Mouse (Mus musculus): ENCODE data around the gene Pitpnc1. TPM values are rescaled to one million over a fixed set of nuclear protein-coding genes. Genes with fewer than 3 reads are reported as not detected.

Gene Pitpnc1
- polyA plus RNA-seq, 1 experiment from 2014 or later, result 5.0 TPM

GRCm38 (mm10) chr11:107465969-107466368 is 4.5 kb downstream of the Pitpnc1 start:
- Histone ChIP-seq H3K4me1 (replicated peaks; ENCODE audit: control insufficient read depth, insufficient read depth) (no peaks in the 10 kb centered on the region), H3K9me3 (ENCODE audit: control insufficient read depth, low read length) (no peaks in the 10 kb centered on the region), H3K27ac (replicated peaks) (no peak overlapping the region), H3K36me3 (ENCODE audit: control insufficient read depth, insufficient read depth, low read length) (no peaks in the 10 kb centered on the region), H3K9ac (ENCODE audit: low read length) (no peak overlapping the region), H3K4me3 (ENCODE audit: low read depth, low read length) (no peak overlapping the region), H3K27me3 (ENCODE audit: control insufficient read depth, insufficient read depth, low read length) (no peaks in the 10 kb centered on the region), H3K4me2 (replicated peaks; ENCODE audit: low read depth) (no peak overlapping the region)
- 36% methylated on average over 1 of the region's 1 CpGs for WGBS
- no peak for ATAC-seq (ENCODE audit: low FRiP score, low TSS enrichment)
- no peak for DNase-seq (ENCODE audit: low spot score)
- no peak for TF ChIP-seq CTCF (IDR thresholded peaks at IDR 0.05; ENCODE audit: low read depth)

- no peak overlapping the region for H3K4me3 ChIP-seq (ENCODE audit: low read depth, low read length)
- no peak overlapping the region for H3K27ac ChIP-seq (replicated peaks)
- H3K27me3 ChIP-seq (ENCODE audit: control insufficient read depth, insufficient read depth, low read length), result no peaks in the 10 kb centered on the region
- H3K36me3 ChIP-seq (ENCODE audit: control insufficient read depth, insufficient read depth, low read length), result no peaks in the 10 kb centered on the region
- no peak overlapping the region for H3K9ac ChIP-seq (ENCODE audit: low read length)
- no peaks in the 10 kb centered on the region for H3K9me3 ChIP-seq (ENCODE audit: control insufficient read depth, low read length)
- H3K4me2 ChIP-seq (replicated peaks; ENCODE audit: low read depth), result no peak overlapping the region
- DNase-seq (ENCODE audit: low spot score), result no peak
- 86% methylated on average over 4 of the region's 4 CpGs for WGBS
- ATAC-seq (ENCODE audit: low FRiP score, low TSS enrichment), result no peak
- TF ChIP-seq EP300 (optimal IDR thresholded peaks at IDR 0.05) (no peak), CTCF (IDR thresholded peaks at IDR 0.05; ENCODE audit: low read depth) (0 out of 2 replicates have a peak, but pooled peaks have one; percentile 2)
- H3K4me1 ChIP-seq (replicated peaks; ENCODE audit: control insufficient read depth, insufficient read depth), result no peaks in the 10 kb centered on the region
These were observed 5.5 kb downstream of the Pitpnc1 start for GRCm38 (mm10) chr11:107465041-107465440.

- no peak for TF ChIP-seq EP300 (optimal IDR thresholded peaks at IDR 0.05)
- TF ChIP-seq CTCF (IDR thresholded peaks at IDR 0.05; ENCODE audit: low read depth), result no peak
- H3K27ac ChIP-seq (replicated peaks), result no peak overlapping the region
- no peaks in the 10 kb centered on the region for H3K27me3 ChIP-seq (ENCODE audit: control insufficient read depth, insufficient read depth, low read length)
- no peaks in the 10 kb centered on the region for H3K4me1 ChIP-seq (replicated peaks; ENCODE audit: control insufficient read depth, insufficient read depth)
- ATAC-seq (ENCODE audit: low FRiP score, low TSS enrichment) (no peak), DNase-seq (ENCODE audit: low spot score) (no peak)
- H3K36me3 ChIP-seq (ENCODE audit: control insufficient read depth, insufficient read depth, low read length), result no peaks in the 10 kb centered on the region
- no peak overlapping the region for H3K9ac ChIP-seq (ENCODE audit: low read length)
- H3K4me3 ChIP-seq (ENCODE audit: low read depth, low read length), result no peak overlapping the region
- H3K4me2 ChIP-seq (replicated peaks; ENCODE audit: low read depth), result no peak overlapping the region
- no peaks in the 10 kb centered on the region for H3K9me3 ChIP-seq (ENCODE audit: control insufficient read depth, low read length)
- WGBS, result 74% methylated on average over 6 of the region's 6 CpGs
These were observed 6.4 kb downstream of the Pitpnc1 start for GRCm38 (mm10) chr11:107464141-107464540.

- no peak overlapping the region for H3K4me2 ChIP-seq (replicated peaks; ENCODE audit: low read depth)
- no peaks in the 10 kb centered on the region for H3K9me3 ChIP-seq (ENCODE audit: control insufficient read depth, low read length)
- no peaks in the 10 kb centered on the region for H3K36me3 ChIP-seq (ENCODE audit: control insufficient read depth, insufficient read depth, low read length)
- no peak overlapping the region for H3K27ac ChIP-seq (replicated peaks)
- TF ChIP-seq EP300 (optimal IDR thresholded peaks at IDR 0.05), result no peak
- no peak for TF ChIP-seq CTCF (IDR thresholded peaks at IDR 0.05; ENCODE audit: low read depth)
- no peak overlapping the region for H3K9ac ChIP-seq (ENCODE audit: low read length)
- 71% methylated on average over 12 of the region's 12 CpGs for WGBS
- no peak overlapping the region for H3K4me3 ChIP-seq (ENCODE audit: low read depth, low read length)
- H3K27me3 ChIP-seq (ENCODE audit: control insufficient read depth, insufficient read depth, low read length), result no peaks in the 10 kb centered on the region
- no peak for ATAC-seq (ENCODE audit: low FRiP score, low TSS enrichment)
- no peaks in the 10 kb centered on the region for H3K4me1 ChIP-seq (replicated peaks; ENCODE audit: control insufficient read depth, insufficient read depth)
- no peak for DNase-seq (ENCODE audit: low spot score)
These were observed 7.2 kb downstream of the Pitpnc1 start for GRCm38 (mm10) chr11:107463251-107463681.

GRCm38 (mm10) chr11:107462478-107462877 is 8.0 kb downstream of the Pitpnc1 start:
- Histone ChIP-seq H3K4me1 (replicated peaks; ENCODE audit: control insufficient read depth, insufficient read depth) (no peaks in the 10 kb centered on the region), H3K4me3 (ENCODE audit: low read depth, low read length) (no peak overlapping the region), H3K4me2 (replicated peaks; ENCODE audit: low read depth) (no peak overlapping the region), H3K9me3 (ENCODE audit: control insufficient read depth, low read length) (no peaks in the 10 kb centered on the region), H3K27ac (replicated peaks) (no peak overlapping the region), H3K9ac (ENCODE audit: low read length) (no peak overlapping the region), H3K36me3 (ENCODE audit: control insufficient read depth, insufficient read depth, low read length) (no peaks in the 10 kb centered on the region), H3K27me3 (ENCODE audit: control insufficient read depth, insufficient read depth, low read length) (no peaks in the 10 kb centered on the region)
- ATAC-seq (ENCODE audit: low FRiP score, low TSS enrichment) (no peak), DNase-seq (ENCODE audit: low spot score) (no peak)
- TF ChIP-seq EP300 (optimal IDR thresholded peaks at IDR 0.05) (no peak), CTCF (IDR thresholded peaks at IDR 0.05; ENCODE audit: low read depth) (peak; percentile 52)
- 95% methylated on average over 3 of the region's 3 CpGs for WGBS

GRCm38 (mm10) chr11:107459828-107460227 is 10.7 kb downstream of the Pitpnc1 start:
- no peak overlapping the region for H3K27ac ChIP-seq (replicated peaks)
- no peaks in the 10 kb centered on the region for H3K4me1 ChIP-seq (replicated peaks; ENCODE audit: control insufficient read depth, insufficient read depth)
- no peak overlapping the region for H3K4me2 ChIP-seq (replicated peaks; ENCODE audit: low read depth)
- whole genome bisulfite sequencing, result 87% methylated on average over 7 of the region's 7 CpGs
- H3K9me3 ChIP-seq (ENCODE audit: control insufficient read depth, low read length), result no peaks in the 10 kb centered on the region
- H3K9ac ChIP-seq (ENCODE audit: low read length), result no peak overlapping the region
- TF ChIP-seq CTCF (IDR thresholded peaks at IDR 0.05; ENCODE audit: low read depth) (no peak), EP300 (optimal IDR thresholded peaks at IDR 0.05) (no peak)
- ATAC-seq (ENCODE audit: low FRiP score, low TSS enrichment) (no peak), DNase-seq (ENCODE audit: low spot score) (no peak)
- no peaks in the 10 kb centered on the region for H3K27me3 ChIP-seq (ENCODE audit: control insufficient read depth, insufficient read depth, low read length)
- H3K4me3 ChIP-seq (ENCODE audit: low read depth, low read length), result no peak overlapping the region
- no peaks in the 10 kb centered on the region for H3K36me3 ChIP-seq (ENCODE audit: control insufficient read depth, insufficient read depth, low read length)

Data from stomach, postnatal 0 days (tissue).